Mouse (Mus musculus): ENCODE measurements at regions not wholly inside any gene's neighbourhood (a gene's known extent, or its start where the extent isn't known, plus 50 kb on each side); places are given as distances from the start of the nearest gene placed in this dataset.

DNA sequence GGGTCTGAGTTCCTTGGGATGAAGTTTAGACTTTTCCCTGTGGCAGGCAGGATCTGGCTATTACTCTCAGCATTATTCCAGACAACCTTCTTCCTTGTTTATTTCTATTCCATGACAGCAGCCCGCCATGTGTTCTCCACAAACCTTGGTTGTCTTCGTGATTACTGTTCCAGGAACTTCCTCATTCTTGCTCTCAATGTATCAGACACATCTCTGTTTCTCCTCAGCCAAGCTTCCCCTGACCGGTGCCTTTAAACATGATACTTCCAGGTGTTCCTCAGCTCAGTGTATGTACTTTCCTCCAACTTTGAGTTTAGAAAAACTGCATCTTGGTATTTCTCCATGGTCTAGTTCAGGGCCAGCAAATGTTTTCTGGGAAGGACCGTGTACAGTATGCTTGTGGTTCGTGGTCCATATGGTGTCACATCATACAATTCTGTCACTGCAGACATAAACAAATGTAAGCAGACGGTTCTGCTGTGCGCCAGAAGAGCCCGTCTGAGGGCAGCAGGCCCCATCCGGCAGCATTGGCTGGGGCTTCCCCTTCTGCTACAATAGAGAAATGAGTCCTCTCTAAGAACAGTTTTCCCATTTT lies 64.2 kb downstream of the Peg10 start:
- H3K36me3 ChIP-seq (ENCODE audit: control insufficient read depth, insufficient read depth, low read length) = no peaks in the 10 kb centered on the region
- no peak overlapping the region for H3K27ac ChIP-seq (ENCODE audit: low read depth, low read length)
- no peak for ATAC-seq
- no peaks in the 10 kb centered on the region for H3K4me1 ChIP-seq (ENCODE audit: control insufficient read depth, insufficient read depth, low read depth, low read length)
- H3K9me3 ChIP-seq (ENCODE audit: control insufficient read depth, low read length) = no peaks in the 10 kb centered on the region
- H3K9ac ChIP-seq (ENCODE audit: low read depth, low read length) = no peak overlapping the region
- H3K27me3 ChIP-seq (replicated peaks; ENCODE audit: control insufficient read depth, insufficient read depth, low read length) = no peaks in the 10 kb centered on the region
- H3K4me2 ChIP-seq (ENCODE audit: low read length) = no peak overlapping the region
- 85% methylated on average over 9 of the region's 9 CpGs for WGBS
- no peak overlapping the region for H3K4me3 ChIP-seq (ENCODE audit: low read length)

DNA sequence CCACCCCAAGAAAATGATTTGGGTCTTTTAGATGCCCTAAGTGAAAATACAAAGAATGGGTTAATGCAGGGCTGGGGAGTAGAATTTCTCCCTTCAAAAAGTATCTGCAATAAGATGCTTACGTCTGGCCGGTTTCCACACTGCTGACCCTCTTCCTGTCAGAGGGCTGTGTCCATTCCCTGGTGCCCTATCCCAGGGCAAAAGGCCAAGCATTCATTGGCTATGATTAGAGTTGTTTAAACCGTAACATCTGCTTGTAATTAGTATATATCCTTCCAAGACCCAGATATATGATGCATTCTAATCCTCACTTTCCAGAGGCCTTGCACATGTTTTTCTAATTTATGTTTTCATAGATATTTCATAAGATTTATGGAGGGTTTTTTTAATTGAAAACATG lies 66.1 kb downstream of the Peg10 start:
- Histone ChIP-seq H3K27ac (ENCODE audit: low read depth, low read length) (no peak overlapping the region), H3K4me1 (ENCODE audit: control insufficient read depth, insufficient read depth, low read depth, low read length) (no peaks in the 10 kb centered on the region)
- WGBS = 61% methylated on average over 3 of the region's 3 CpGs

DNA sequence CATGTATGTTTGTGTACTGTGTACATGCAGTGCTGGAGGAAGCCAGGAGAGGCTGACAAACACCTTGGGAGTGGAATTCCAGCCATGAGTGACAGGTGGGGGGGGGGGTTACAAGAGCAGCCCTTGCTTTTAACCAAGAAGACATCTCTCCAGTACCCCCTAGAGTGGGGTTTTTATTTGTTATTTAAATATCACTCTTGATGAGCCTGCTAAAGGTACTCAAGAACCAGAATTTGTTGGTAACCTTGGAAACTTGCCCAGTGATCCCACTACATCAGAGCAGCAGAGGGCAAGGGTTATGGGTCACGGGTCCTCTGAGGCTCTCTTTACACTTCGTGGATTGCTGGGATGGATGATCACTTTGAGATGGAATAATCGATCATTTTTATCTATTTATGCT lies 69.8 kb downstream of the Peg10 start:
- no peak overlapping the region for H3K9ac ChIP-seq (ENCODE audit: low read depth, low read length)
- H3K9me3 ChIP-seq (ENCODE audit: control insufficient read depth, low read length) = no peaks in the 10 kb centered on the region
- no peaks in the 10 kb centered on the region for H3K36me3 ChIP-seq (ENCODE audit: control insufficient read depth, insufficient read depth, low read length)
- H3K27ac ChIP-seq (ENCODE audit: low read depth, low read length) = no peak overlapping the region
- no peaks in the 10 kb centered on the region for H3K27me3 ChIP-seq (replicated peaks; ENCODE audit: control insufficient read depth, insufficient read depth, low read length)
- H3K4me1 ChIP-seq (ENCODE audit: control insufficient read depth, insufficient read depth, low read depth, low read length) = no peaks in the 10 kb centered on the region
- H3K4me3 ChIP-seq (ENCODE audit: low read length) = no peak overlapping the region
- no peak overlapping the region for H3K4me2 ChIP-seq (ENCODE audit: low read length)
- no peak for ATAC-seq
- 77% methylated on average over 3 of the region's 3 CpGs for WGBS

More for the DNA sequence above, 66.1 kb downstream of the Peg10 start:
- H3K4me3 ChIP-seq (ENCODE audit: low read length) = no peak overlapping the region
- no peak overlapping the region for H3K4me2 ChIP-seq (ENCODE audit: low read length)
- H3K27me3 ChIP-seq (replicated peaks; ENCODE audit: control insufficient read depth, insufficient read depth, low read length) = no peaks in the 10 kb centered on the region
- ATAC-seq = no peak
- no peaks in the 10 kb centered on the region for H3K9me3 ChIP-seq (ENCODE audit: control insufficient read depth, low read length)
- H3K36me3 ChIP-seq (ENCODE audit: control insufficient read depth, insufficient read depth, low read length) = no peaks in the 10 kb centered on the region
- no peak overlapping the region for H3K9ac ChIP-seq (ENCODE audit: low read depth, low read length)

DNA sequence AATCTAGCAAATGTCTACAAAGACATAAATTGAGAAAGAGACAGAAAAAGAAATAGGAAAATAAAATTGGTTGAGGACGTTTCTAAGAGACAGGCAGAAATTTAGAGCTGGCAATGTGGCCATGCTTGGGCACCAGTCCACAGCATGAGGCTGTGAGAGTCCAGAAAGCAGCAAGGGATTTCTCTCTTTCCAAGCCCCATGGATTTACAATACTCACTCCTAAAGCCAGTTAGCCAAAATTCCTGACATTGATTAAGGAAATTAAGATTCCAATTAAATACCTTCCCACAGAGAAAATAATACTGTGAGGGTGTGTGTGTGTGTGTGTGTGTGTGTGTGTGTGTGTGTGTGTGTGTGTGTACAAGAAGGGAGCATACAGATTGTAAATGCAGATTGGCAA lies 61.5 kb upstream of the Ppp1r9a start:
- no peak overlapping the region for H3K9ac ChIP-seq (ENCODE audit: low read depth, low read length)
- no peaks in the 10 kb centered on the region for H3K27me3 ChIP-seq (replicated peaks; ENCODE audit: control insufficient read depth, insufficient read depth, low read length)
- ATAC-seq = peak; percentile 75; the same call in 1 of the 2 replicates
- H3K4me3 ChIP-seq (ENCODE audit: low read length) = no peak overlapping the region
- H3K36me3 ChIP-seq (ENCODE audit: control insufficient read depth, insufficient read depth, low read length) = no peaks in the 10 kb centered on the region
- no peak overlapping the region for H3K27ac ChIP-seq (ENCODE audit: low read depth, low read length)
- no peaks in the 10 kb centered on the region for H3K9me3 ChIP-seq (ENCODE audit: control insufficient read depth, low read length)
- 31% methylated on average over 1 of the region's 1 CpGs for WGBS
- no peak overlapping the region for H3K4me2 ChIP-seq (ENCODE audit: low read length)
- no peaks in the 10 kb centered on the region for H3K4me1 ChIP-seq (ENCODE audit: control insufficient read depth, insufficient read depth, low read depth, low read length)

DNA sequence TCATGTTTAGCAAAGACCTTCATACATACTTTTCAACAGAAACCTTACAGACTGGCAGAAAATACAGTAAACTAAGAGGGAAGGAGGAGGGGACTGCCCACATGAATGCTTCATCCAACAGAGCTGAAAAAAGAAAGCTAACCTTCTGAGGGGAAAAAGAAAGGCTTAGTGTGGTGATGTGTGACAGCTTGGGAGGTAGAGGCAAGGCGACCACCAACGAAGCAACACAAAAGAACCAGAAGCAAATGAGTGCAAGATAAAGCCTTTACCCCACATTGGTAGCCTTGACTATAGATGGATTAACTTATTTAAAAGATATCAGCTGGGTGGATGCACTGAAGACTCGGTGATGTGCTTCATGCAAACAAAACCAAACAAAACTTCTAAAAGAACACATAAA lies 53.0 kb upstream of the Ppp1r9a start:
- Histone ChIP-seq H3K9ac (ENCODE audit: low read depth, low read length) (no peak overlapping the region), H3K27me3 (replicated peaks; ENCODE audit: control insufficient read depth, insufficient read depth, low read length) (no peaks in the 10 kb centered on the region), H3K9me3 (ENCODE audit: control insufficient read depth, low read length) (no peaks in the 10 kb centered on the region), H3K4me2 (ENCODE audit: low read length) (no peak overlapping the region), H3K4me3 (ENCODE audit: low read length) (no peak overlapping the region), H3K36me3 (ENCODE audit: control insufficient read depth, insufficient read depth, low read length) (no peaks in the 10 kb centered on the region), H3K4me1 (ENCODE audit: control insufficient read depth, insufficient read depth, low read depth, low read length) (no peaks in the 10 kb centered on the region), H3K27ac (ENCODE audit: low read depth, low read length) (no peak overlapping the region)
- no peak for ATAC-seq
- WGBS = 21% methylated on average over 3 of the region's 3 CpGs

DNA sequence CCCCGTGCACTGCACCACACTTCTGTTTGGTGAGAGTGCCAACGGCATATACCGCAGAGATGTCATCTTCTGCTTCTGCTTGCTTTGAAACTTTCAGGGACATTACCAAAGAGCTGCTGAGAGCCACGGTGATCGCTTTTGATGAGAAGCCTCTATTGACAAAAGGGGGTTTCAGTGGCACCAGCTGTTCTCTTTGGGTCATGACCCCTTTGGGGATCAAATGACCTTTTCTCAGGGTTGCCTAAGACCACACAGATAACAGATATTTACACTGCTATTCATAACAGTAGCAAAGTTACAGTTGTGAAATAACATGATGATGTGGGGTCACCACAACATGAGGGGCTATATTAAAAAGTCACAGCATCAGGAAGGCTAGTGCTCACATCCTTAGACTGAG lies 51.7 kb upstream of the Ppp1r9a start:
- no peak overlapping the region for H3K27ac ChIP-seq (ENCODE audit: low read depth, low read length)
- no peak overlapping the region for H3K4me3 ChIP-seq (ENCODE audit: low read length)
- no peaks in the 10 kb centered on the region for H3K27me3 ChIP-seq (replicated peaks; ENCODE audit: control insufficient read depth, insufficient read depth, low read length)
- 40% methylated on average over 5 of the region's 5 CpGs for WGBS
- H3K4me2 ChIP-seq (ENCODE audit: low read length) = no peak overlapping the region
- no peaks in the 10 kb centered on the region for H3K4me1 ChIP-seq (ENCODE audit: control insufficient read depth, insufficient read depth, low read depth, low read length)
- no peak overlapping the region for H3K9ac ChIP-seq (ENCODE audit: low read depth, low read length)
- H3K36me3 ChIP-seq (ENCODE audit: control insufficient read depth, insufficient read depth, low read length) = no peaks in the 10 kb centered on the region
- H3K9me3 ChIP-seq (ENCODE audit: control insufficient read depth, low read length) = no peaks in the 10 kb centered on the region
- no peak for ATAC-seq
